Mouse (Mus musculus) ES-Bruce4 (cell line): ENCODE measurements around the gene Unc5c. TPM values are rescaled to one million over a fixed set of nuclear protein-coding genes. Genes with fewer than 3 reads are reported as not detected.

Experiments used
- H3K27ac ChIP-seq: 2 replicates; pipeline ENCODE4 v1.5.1; 2012; ENCODE audit warnings: low read length, inconsistent platforms; ENCODE audit not compliant: insufficient read depth
- H3K27me3 ChIP-seq: 2 replicates; pipeline ENCODE4 v1.6.1; 2012; ENCODE audit warnings: mild to moderate bottlenecking, low read length, inconsistent platforms; ENCODE audit not compliant: control insufficient read depth, poor library complexity, insufficient read depth, severe bottlenecking
- H3K36me3 ChIP-seq: 2 replicates; pipeline ENCODE4 v1.6.1; 2012; ENCODE audit warnings: inconsistent platforms, mild to moderate bottlenecking, low read length, moderate library complexity; ENCODE audit not compliant: control insufficient read depth, poor library complexity, insufficient read depth, severe bottlenecking
- H3K4me1 ChIP-seq: one replicate; pipeline ENCODE4 v1.8.1; 2011; ENCODE audit warnings: low read length; ENCODE audit not compliant: control insufficient read depth, insufficient read depth
- H3K4me3 ChIP-seq: 2 replicates; pipeline ENCODE4 v1.5.1; 2011; ENCODE audit warnings: low read depth, mild to moderate bottlenecking, low read length
- H3K9ac ChIP-seq: 2 replicates; pipeline ENCODE4 v1.6.1; 2012; ENCODE audit warnings: low read depth, mild to moderate bottlenecking, inconsistent platforms; ENCODE audit not compliant: poor library complexity, severe bottlenecking
- H3K9me3 ChIP-seq: replicated peaks from 2 replicates; pipeline ENCODE4 v1.6.1; 2012; ENCODE audit warnings: mild to moderate bottlenecking, low read length, inconsistent platforms; ENCODE audit not compliant: control insufficient read depth, poor library complexity, insufficient read depth, severe bottlenecking
- CTCF ChIP-seq: IDR thresholded peaks from one replicate; pipeline ENCODE4 v1.8.1; 2011; ENCODE audit warnings: low read depth, low read length
- EP300 ChIP-seq: IDR thresholded peaks from 2 replicates; pipeline ENCODE4 v1.6.1; 2011; ENCODE audit warnings: low read depth, low read length; ENCODE audit not compliant: insufficient read depth
- POLR2A ChIP-seq: IDR thresholded peaks from one replicate; pipeline ENCODE4 v1.8.1; 2011; ENCODE audit warnings: low read length; ENCODE audit not compliant: insufficient read depth
- polyA plus RNA-seq: library from polyadenylated mRNA; stranded (reverse); fragments of >200 nt; gene quantifications from 2 replicates; pipeline ENCODE4 v1.2.4, GENCODE M21; 2011; ENCODE audit warnings: low read depth; ENCODE audit not compliant: missing spikeins, insufficient read depth, insufficient read length

The Unc5c gene
- polyA plus RNA-seq, 1 experiment: 1.0 TPM

- no peaks in the 10 kb centered on the region for H3K36me3 ChIP-seq
- TF ChIP-seq CTCF (no peak), POLR2A (no peak), EP300 (no peak)
- H3K9ac ChIP-seq: no peak overlapping the region
- H3K9me3 ChIP-seq: no peaks in the 10 kb centered on the region
- H3K4me3 ChIP-seq: no peak overlapping the region
- H3K4me1 ChIP-seq: no peaks in the 10 kb centered on the region
- no peak overlapping the region for H3K27ac ChIP-seq
- H3K27me3 ChIP-seq: no peaks in the 10 kb centered on the region
Observed at GRCm38 (mm10) chr3:141581892-141582214, 116.8 kb downstream of the Unc5c start.

GRCm38 (mm10) chr3:141583180-141583579 lies 118.2 kb downstream of the Unc5c start:
- Histone ChIP-seq H3K27me3 (no peaks in the 10 kb centered on the region), H3K9ac (no peak overlapping the region), H3K36me3 (no peaks in the 10 kb centered on the region), H3K27ac (no peak overlapping the region), H3K4me3 (no peak overlapping the region), H3K4me1 (no peaks in the 10 kb centered on the region), H3K9me3 (no peaks in the 10 kb centered on the region)
- TF ChIP-seq EP300: no peak
- no peak for TF ChIP-seq POLR2A
- TF ChIP-seq CTCF: no peak

GRCm38 (mm10) chr3:141589392-141590012 lies 124.5 kb downstream of the Unc5c start:
- H3K27me3 ChIP-seq: no peaks in the 10 kb centered on the region
- H3K4me1 ChIP-seq: no peaks in the 10 kb centered on the region
- no peak overlapping the region for H3K27ac ChIP-seq
- no peaks in the 10 kb centered on the region for H3K36me3 ChIP-seq
- TF ChIP-seq CTCF (no peak), EP300 (no peak), POLR2A (no peak)
- no peak overlapping the region for H3K4me3 ChIP-seq
- no peaks in the 10 kb centered on the region for H3K9me3 ChIP-seq
- H3K9ac ChIP-seq: no peak overlapping the region

- no peak for TF ChIP-seq EP300
- TF ChIP-seq POLR2A: no peak
- TF ChIP-seq CTCF: no peak
- H3K27ac ChIP-seq: no peak overlapping the region
- no peak overlapping the region for H3K9ac ChIP-seq
- H3K36me3 ChIP-seq: no peaks in the 10 kb centered on the region
- no peaks in the 10 kb centered on the region for H3K9me3 ChIP-seq
- no peaks in the 10 kb centered on the region for H3K27me3 ChIP-seq
- no peaks in the 10 kb centered on the region for H3K4me1 ChIP-seq
- no peak overlapping the region for H3K4me3 ChIP-seq
Observed at GRCm38 (mm10) chr3:141593249-141593648, 128.2 kb downstream of the Unc5c start.

GRCm38 (mm10) chr3:141594120-141594519 lies 129.1 kb downstream of the Unc5c start:
- Histone ChIP-seq H3K9me3 (no peaks in the 10 kb centered on the region), H3K4me1 (no peaks in the 10 kb centered on the region), H3K4me3 (no peak overlapping the region), H3K27ac (no peak overlapping the region), H3K36me3 (no peaks in the 10 kb centered on the region), H3K27me3 (no peaks in the 10 kb centered on the region), H3K9ac (no peak overlapping the region)
- TF ChIP-seq POLR2A (no peak), EP300 (no peak), CTCF (no peak)

- TF ChIP-seq POLR2A (no peak), CTCF (no peak), EP300 (no peak)
- Histone ChIP-seq H3K4me3 (no peak overlapping the region), H3K36me3 (no peaks in the 10 kb centered on the region), H3K27ac (no peak overlapping the region), H3K27me3 (no peaks in the 10 kb centered on the region), H3K9me3 (no peaks in the 10 kb centered on the region), H3K9ac (no peak overlapping the region), H3K4me1 (no peaks in the 10 kb centered on the region)
Observed at GRCm38 (mm10) chr3:141595073-141595472, 130.1 kb downstream of the Unc5c start.
